Mouse (Mus musculus): ENCODE data around the gene Ttc28. TPM values are rescaled to one million over a fixed set of nuclear protein-coding genes. Genes with fewer than 3 reads are reported as not detected.

Ttc28 gene
- polyA plus RNA-seq, 1 experiment from 2014 or later, result 5.4 TPM

DNA sequence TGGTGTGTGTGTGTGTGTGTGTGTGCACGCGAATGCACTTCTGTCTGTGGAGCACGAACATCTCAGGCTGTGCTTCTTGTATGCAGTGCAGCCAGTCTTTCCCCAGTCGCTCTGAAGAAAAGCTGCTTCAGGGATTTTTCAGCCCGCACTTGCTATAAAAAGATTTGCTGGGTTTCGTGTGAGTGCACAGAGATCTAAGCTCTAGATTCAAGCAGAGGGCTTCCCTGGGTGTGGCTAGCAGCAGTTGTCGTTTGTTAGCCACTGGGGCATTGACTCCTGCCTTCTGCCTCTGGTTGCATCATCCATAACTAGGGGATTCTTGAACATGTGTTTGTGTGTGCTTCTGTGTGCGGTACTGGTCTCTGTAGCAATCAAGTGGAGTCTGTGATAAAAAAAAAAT is 175.9 kb downstream of the Ttc28 start:
- Histone ChIP-seq H3K9ac (replicated peaks; ENCODE audit: low read depth) (no peak overlapping the region), H3K4me1 (ENCODE audit: insufficient read depth, low read depth, low read length) (peaks cover 17% of the 10 kb centered on the region; the same call in 1 of the 2 replicates), H3K9me3 (ENCODE audit: low read length) (no peaks in the 10 kb centered on the region), H3K4me2 (replicated peaks; ENCODE audit: low read depth, low read length) (peak overlapping the region; percentile 32; the same call in 1 of the 2 replicates), H3K27me3 (replicated peaks; ENCODE audit: insufficient read depth, low read length) (no peaks in the 10 kb centered on the region), H3K4me3 (ENCODE audit: low read depth, low read length) (no peak overlapping the region), H3K36me3 (ENCODE audit: insufficient read depth, low read length) (no peaks in the 10 kb centered on the region), H3K27ac (ENCODE audit: low read length) (no peak overlapping the region)
- TF ChIP-seq CTCF (IDR thresholded peaks at IDR 0.05) (no peak), EP300 (IDR thresholded peaks at IDR 0.05) (no peak)
- 37% methylated on average over 8 of the region's 8 CpGs for WGBS
- no peak for ATAC-seq
- no peak for DNase-seq (ENCODE audit: low spot score)

DNA sequence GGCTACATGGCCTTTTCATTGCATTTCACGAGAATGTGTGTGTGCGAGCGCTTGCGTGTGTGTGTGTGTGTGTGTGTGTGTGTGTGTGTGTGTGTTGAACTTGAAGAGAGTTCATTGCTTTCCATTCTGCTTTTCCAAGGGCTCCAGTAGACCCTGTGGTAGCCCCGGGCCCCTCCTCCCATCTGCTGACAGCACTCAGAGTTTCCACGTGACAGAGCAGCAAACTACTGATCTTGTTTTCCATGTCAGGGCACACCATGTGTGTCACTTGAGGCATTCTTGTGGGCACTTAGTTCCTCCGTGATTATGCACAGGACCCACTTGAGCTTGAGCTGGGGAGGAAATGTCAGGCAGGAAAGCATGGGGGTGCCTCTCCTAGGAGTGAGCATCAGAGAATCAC is 177.5 kb downstream of the Ttc28 start:
- peak; percentile 85 for ATAC-seq
- peak; percentile 78 for DNase-seq (ENCODE audit: low spot score)
- H3K4me1 ChIP-seq (ENCODE audit: insufficient read depth, low read depth, low read length), result peaks cover 17% of the 10 kb centered on the region; the same call in 1 of the 2 replicates

DNA sequence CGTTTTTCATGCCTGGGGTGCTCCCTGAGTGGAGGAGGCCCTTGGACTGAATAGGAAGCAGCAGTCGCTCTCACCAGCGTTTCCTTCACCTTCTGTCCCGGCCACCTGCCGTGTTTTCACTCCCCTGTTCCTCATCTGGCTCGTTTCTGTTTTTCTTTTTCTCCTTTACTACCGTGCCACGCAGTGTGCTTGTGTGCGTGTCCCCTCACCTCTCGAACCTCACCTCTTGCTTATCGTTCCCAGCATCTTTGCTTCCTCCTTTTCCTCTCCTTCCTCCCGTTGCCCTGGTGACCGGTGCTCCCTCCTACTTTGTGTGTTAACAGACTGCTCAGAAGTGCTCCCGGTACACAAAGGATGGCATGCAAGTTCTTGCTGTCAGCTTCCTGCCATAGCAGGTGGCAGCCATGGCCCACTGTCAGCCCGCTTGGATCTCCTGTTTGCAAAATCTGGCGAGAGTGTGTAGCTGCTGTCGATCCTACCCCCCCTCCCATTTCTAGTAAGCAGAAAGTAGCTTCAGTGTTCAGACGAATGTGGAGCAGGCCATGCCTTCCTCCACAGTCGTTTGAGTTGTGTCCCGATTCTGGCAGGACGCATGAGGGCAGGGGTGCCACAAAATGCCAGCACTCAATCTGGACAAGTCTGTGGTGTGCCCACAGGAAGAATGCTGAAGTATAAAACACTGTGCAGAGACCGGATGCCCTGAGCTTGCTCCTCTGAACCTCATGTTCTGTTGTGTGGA is 179.0 kb downstream of the Ttc28 start:
- Histone ChIP-seq H3K4me3 (ENCODE audit: low read depth, low read length) (no peak overlapping the region), H3K4me2 (replicated peaks; ENCODE audit: low read depth, low read length) (no peak overlapping the region), H3K4me1 (ENCODE audit: insufficient read depth, low read depth, low read length) (peaks cover 17% of the 10 kb centered on the region; the same call in 1 of the 2 replicates), H3K27me3 (replicated peaks; ENCODE audit: insufficient read depth, low read length) (no peaks in the 10 kb centered on the region), H3K27ac (ENCODE audit: low read length) (peak overlapping the region; percentile 5; the same call in 1 of the 2 replicates), H3K9me3 (ENCODE audit: low read length) (no peaks in the 10 kb centered on the region), H3K9ac (replicated peaks; ENCODE audit: low read depth) (no peak overlapping the region), H3K36me3 (ENCODE audit: insufficient read depth, low read length) (no peaks in the 10 kb centered on the region)
- TF ChIP-seq CTCF (IDR thresholded peaks at IDR 0.05) (no peak), EP300 (IDR thresholded peaks at IDR 0.05) (no peak)
- no peak for DNase-seq (ENCODE audit: low spot score)
- ATAC-seq, result no peak
- WGBS, result 51% methylated on average over 22 of the region's 22 CpGs

More for the DNA sequence above, 177.5 kb downstream of the Ttc28 start:
- no peak overlapping the region for H3K4me2 ChIP-seq (replicated peaks; ENCODE audit: low read depth, low read length)
- no peaks in the 10 kb centered on the region for H3K36me3 ChIP-seq (ENCODE audit: insufficient read depth, low read length)
- H3K9ac ChIP-seq (replicated peaks; ENCODE audit: low read depth), result no peak overlapping the region
- 49% methylated on average over 7 of the region's 7 CpGs for WGBS
- H3K4me3 ChIP-seq (ENCODE audit: low read depth, low read length), result no peak overlapping the region
- no peak overlapping the region for H3K27ac ChIP-seq (ENCODE audit: low read length)
- no peaks in the 10 kb centered on the region for H3K9me3 ChIP-seq (ENCODE audit: low read length)
- H3K27me3 ChIP-seq (replicated peaks; ENCODE audit: insufficient read depth, low read length), result no peaks in the 10 kb centered on the region
- TF ChIP-seq CTCF (IDR thresholded peaks at IDR 0.05) (no peak), EP300 (IDR thresholded peaks at IDR 0.05) (peak; percentile 50)

DNA sequence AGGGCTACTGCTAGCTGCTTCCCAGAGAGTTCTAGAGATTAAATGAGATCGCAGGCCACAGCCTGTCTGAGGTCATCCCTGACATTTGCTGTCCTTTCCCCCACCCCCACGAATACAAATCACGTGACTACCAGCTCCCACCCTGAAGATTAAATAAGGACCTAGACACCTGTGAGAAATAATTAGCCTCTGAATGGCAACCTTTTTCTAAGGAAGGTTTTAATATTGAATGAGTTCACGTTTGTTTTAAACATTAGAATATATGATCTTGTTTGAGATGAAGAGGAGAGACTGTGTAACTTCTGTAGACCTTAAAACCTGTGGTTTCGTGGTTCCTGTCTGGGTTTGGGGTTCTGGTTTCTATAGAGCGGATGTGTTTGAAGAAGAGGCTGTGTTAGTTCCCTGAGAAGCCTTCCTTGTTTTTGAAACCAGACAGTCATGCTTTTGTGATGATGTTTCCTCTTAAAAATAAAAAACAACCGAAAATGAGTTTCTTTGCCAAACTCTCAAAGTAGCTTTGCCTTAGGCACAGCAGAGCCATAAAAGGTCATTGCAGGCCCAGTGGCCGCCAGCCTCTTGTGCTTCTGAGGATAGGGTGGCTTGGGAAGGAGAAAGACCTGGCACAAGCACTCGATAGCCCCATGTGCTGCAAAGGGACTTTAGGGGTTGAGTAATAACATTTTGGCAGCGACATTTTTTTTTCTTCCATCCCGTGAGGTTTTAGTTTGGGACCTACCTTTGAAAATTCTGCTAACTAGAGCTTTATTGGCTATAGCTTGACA is 179.7 kb downstream of the Ttc28 start:
- no peak overlapping the region for H3K4me3 ChIP-seq (ENCODE audit: low read depth, low read length)
- no peaks in the 10 kb centered on the region for H3K27me3 ChIP-seq (replicated peaks; ENCODE audit: insufficient read depth, low read length)
- no peaks in the 10 kb centered on the region for H3K36me3 ChIP-seq (ENCODE audit: insufficient read depth, low read length)
- H3K4me1 ChIP-seq (ENCODE audit: insufficient read depth, low read depth, low read length), result peaks cover 17% of the 10 kb centered on the region; the same call in 1 of the 2 replicates
- no peaks in the 10 kb centered on the region for H3K9me3 ChIP-seq (ENCODE audit: low read length)
- no peak overlapping the region for H3K9ac ChIP-seq (replicated peaks; ENCODE audit: low read depth)
- ATAC-seq, result no peak
- no peak for TF ChIP-seq EP300 (IDR thresholded peaks at IDR 0.05)
- TF ChIP-seq CTCF (IDR thresholded peaks at IDR 0.05), result no peak
- DNase-seq (ENCODE audit: low spot score), result no peak
- H3K27ac ChIP-seq (ENCODE audit: low read length), result peak overlapping the region; percentile 5; the same call in 1 of the 2 replicates
- no peak overlapping the region for H3K4me2 ChIP-seq (replicated peaks; ENCODE audit: low read depth, low read length)
- 69% methylated on average over 11 of the region's 11 CpGs for WGBS

DNA sequence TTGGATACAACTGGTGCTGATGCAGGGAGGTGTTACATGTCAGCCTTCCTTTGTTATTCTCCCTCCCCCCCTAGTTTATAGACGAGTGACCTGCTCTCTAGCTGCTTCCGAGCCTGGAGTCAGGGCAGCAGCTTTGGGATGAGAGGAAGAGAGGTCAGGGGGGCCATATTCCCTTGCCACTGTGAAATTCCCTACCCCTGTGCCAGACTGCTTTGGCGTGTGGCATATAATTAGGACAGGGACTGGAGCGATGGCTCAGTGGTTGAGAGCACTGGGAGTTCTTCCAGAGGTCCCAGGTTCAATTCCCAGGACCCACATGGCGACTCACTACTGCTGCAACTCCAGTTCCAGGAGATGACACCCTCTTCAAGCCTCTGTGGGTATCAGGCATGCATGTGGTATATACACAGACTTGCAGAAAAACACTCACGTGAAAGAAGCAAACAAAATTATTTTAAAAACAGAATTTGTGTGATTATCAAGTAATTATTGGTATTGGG is 180.7 kb downstream of the Ttc28 start:
- no peak overlapping the region for H3K27ac ChIP-seq (ENCODE audit: low read length)
- no peak overlapping the region for H3K9ac ChIP-seq (replicated peaks; ENCODE audit: low read depth)
- peaks cover 9% of the 10 kb centered on the region; the same call in 1 of the 2 replicates for H3K4me1 ChIP-seq (ENCODE audit: insufficient read depth, low read depth, low read length)
- H3K9me3 ChIP-seq (ENCODE audit: low read length), result no peaks in the 10 kb centered on the region
- no peak for TF ChIP-seq CTCF (IDR thresholded peaks at IDR 0.05)
- no peak for TF ChIP-seq EP300 (IDR thresholded peaks at IDR 0.05)
- no peak overlapping the region for H3K4me2 ChIP-seq (replicated peaks; ENCODE audit: low read depth, low read length)
- no peak overlapping the region for H3K4me3 ChIP-seq (ENCODE audit: low read depth, low read length)
- no peak for ATAC-seq
- no peaks in the 10 kb centered on the region for H3K36me3 ChIP-seq (ENCODE audit: insufficient read depth, low read length)
- H3K27me3 ChIP-seq (replicated peaks; ENCODE audit: insufficient read depth, low read length), result no peaks in the 10 kb centered on the region
- WGBS, result 79% methylated on average over 6 of the region's 6 CpGs
- no peak for DNase-seq (ENCODE audit: low spot score)

DNA sequence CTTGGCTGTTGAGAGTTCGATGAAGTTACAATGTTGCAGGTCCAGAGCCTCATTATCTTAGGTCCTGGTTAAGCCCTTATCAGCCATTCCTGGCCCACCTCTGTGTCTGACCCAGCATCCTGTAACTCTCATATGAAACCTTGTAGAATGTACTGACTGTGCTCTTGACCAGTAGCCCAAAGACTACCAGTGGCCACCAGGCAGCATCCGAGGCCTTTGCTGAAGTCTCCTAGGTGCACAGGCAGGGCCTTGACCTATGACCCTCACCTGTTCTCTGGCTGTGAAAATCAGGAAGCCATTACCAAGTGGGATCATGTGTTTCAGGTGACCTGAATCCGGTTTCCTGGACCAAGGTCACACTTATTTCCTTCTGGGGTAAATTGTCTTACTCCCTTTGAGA is 183.6 kb downstream of the Ttc28 start:
- Histone ChIP-seq H3K9ac (replicated peaks; ENCODE audit: low read depth) (no peak overlapping the region), H3K27ac (ENCODE audit: low read length) (no peak overlapping the region), H3K9me3 (ENCODE audit: low read length) (no peaks in the 10 kb centered on the region), H3K4me3 (ENCODE audit: low read depth, low read length) (no peak overlapping the region), H3K27me3 (replicated peaks; ENCODE audit: insufficient read depth, low read length) (no peaks in the 10 kb centered on the region), H3K4me1 (ENCODE audit: insufficient read depth, low read depth, low read length) (no peaks in the 10 kb centered on the region), H3K36me3 (ENCODE audit: insufficient read depth, low read length) (no peaks in the 10 kb centered on the region), H3K4me2 (replicated peaks; ENCODE audit: low read depth, low read length) (no peak overlapping the region)
- no peak for ATAC-seq
- WGBS, result 92% methylated on average over 3 of the region's 3 CpGs
- TF ChIP-seq EP300 (IDR thresholded peaks at IDR 0.05) (no peak), CTCF (IDR thresholded peaks at IDR 0.05) (no peak)
- DNase-seq (ENCODE audit: low spot score), result no peak

All from lung, postnatal 0 days (tissue).